In the genomic region with DNA sequence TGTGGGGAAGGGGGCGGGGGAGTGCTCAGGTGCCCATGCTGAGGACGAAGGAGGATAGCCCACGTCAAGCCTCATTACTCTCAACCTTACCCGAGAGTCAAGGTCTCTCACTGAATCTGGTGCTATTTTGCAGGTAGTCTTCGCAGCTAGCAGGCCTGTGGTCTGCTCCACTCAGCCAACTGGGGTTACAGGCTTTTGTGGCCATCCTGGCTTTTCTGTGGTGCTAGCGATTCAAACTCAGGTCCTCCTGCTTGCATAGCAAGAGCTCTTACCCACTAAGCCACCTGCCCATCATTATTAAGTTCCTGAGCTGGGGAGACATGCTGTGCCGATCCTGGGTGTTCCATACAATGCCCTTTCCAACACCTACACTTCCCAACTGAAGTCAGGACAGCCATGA, we compare ENCODE assay signal across 12 mouse cellular contexts. TPM values are rescaled to one million over a fixed set of nuclear protein-coding genes. Genes with fewer than 3 reads are reported as not detected.
DNase-seq lines count a peak whose midpoint lies in the region; ATAC-seq lines count a peak whose summit lies in the region.
"Had no signal": no experiment of that assay in that cellular context is flagged by ENCODE, and none has a peak within 500 bp of the region (broad histone marks: within the 10 kb centered on the region; RNA-seq: fewer than 3 reads in every experiment).

No protein-coding gene starts in this region.

- no peaks in the 10 kb centered on the region for H3K36me3 ChIP-seq in hindbrain, embryonic 10.5 days
- H3K36me3 ChIP-seq in hindbrain, embryonic 12.5 days: no peaks in the 10 kb centered on the region
- H3K36me3 ChIP-seq in midbrain, embryonic 10.5 days: no peaks in the 10 kb centered on the region
- H3K36me3 ChIP-seq in midbrain, embryonic 13.5 days: 0 out of 2 replicates have a peak, but pooled peaks cover 2% of the 10 kb centered on the region
- H3K36me3 ChIP-seq in forebrain, embryonic 12.5 days (replicated peaks): no peaks in the 10 kb centered on the region
- H3K36me3 ChIP-seq in limb, embryonic 10.5 days: no peaks in the 10 kb centered on the region
- H3K36me3 ChIP-seq: embryonic facial prominence, embryonic 12.5 days had no signal

- H3K9me3 ChIP-seq in hindbrain, embryonic 10.5 days: no peaks in the 10 kb centered on the region
- no peaks in the 10 kb centered on the region for H3K9me3 ChIP-seq in hindbrain, embryonic 12.5 days (replicated peaks)
- no peaks in the 10 kb centered on the region for H3K9me3 ChIP-seq in midbrain, embryonic 10.5 days (replicated peaks)
- no peaks in the 10 kb centered on the region for H3K9me3 ChIP-seq in midbrain, embryonic 13.5 days
- no peaks in the 10 kb centered on the region for H3K9me3 ChIP-seq in forebrain, embryonic 12.5 days
- H3K9me3 ChIP-seq in limb, embryonic 10.5 days (replicated peaks): no peaks in the 10 kb centered on the region
- H3K9me3 ChIP-seq: embryonic facial prominence, embryonic 12.5 days had no signal

- no peak overlapping the region for H3K4me3 ChIP-seq in hindbrain, embryonic 10.5 days
- no peak overlapping the region for H3K4me3 ChIP-seq in hindbrain, embryonic 12.5 days
- H3K4me3 ChIP-seq in midbrain, embryonic 10.5 days: no peak overlapping the region
- no peak overlapping the region for H3K4me3 ChIP-seq in midbrain, embryonic 13.5 days (replicated peaks)
- no peak overlapping the region for H3K4me3 ChIP-seq in forebrain, embryonic 12.5 days (replicated peaks)
- no peak overlapping the region for H3K4me3 ChIP-seq in limb, embryonic 10.5 days
- H3K4me3 ChIP-seq: embryonic facial prominence, embryonic 12.5 days had no signal

- no peaks in the 10 kb centered on the region for H3K27me3 ChIP-seq in hindbrain, embryonic 10.5 days (ENCODE audit: insufficient read depth, poor library complexity, severe bottlenecking)
- no peaks in the 10 kb centered on the region for H3K27me3 ChIP-seq in hindbrain, embryonic 12.5 days
- H3K27me3 ChIP-seq in midbrain, embryonic 10.5 days (ENCODE audit: low read depth, poor library complexity, severe bottlenecking): no peaks in the 10 kb centered on the region
- H3K27me3 ChIP-seq in midbrain, embryonic 13.5 days: no peaks in the 10 kb centered on the region
- no peaks in the 10 kb centered on the region for H3K27me3 ChIP-seq in forebrain, embryonic 12.5 days
- H3K27me3 ChIP-seq in limb, embryonic 10.5 days (ENCODE audit: low read depth, poor library complexity, severe bottlenecking): no peaks in the 10 kb centered on the region
- H3K27me3 ChIP-seq: embryonic facial prominence, embryonic 12.5 days had no signal

- ATAC-seq in hindbrain, embryonic 12.5 days (ENCODE audit: low FRiP score): no peak
- no peak for ATAC-seq in midbrain, embryonic 13.5 days
- ATAC-seq in forebrain, embryonic 12.5 days (ENCODE audit: low FRiP score): no peak

- no peak overlapping the region for H3K9ac ChIP-seq in hindbrain, embryonic 12.5 days
- no peak overlapping the region for H3K9ac ChIP-seq in midbrain, embryonic 13.5 days (replicated peaks)
- H3K9ac ChIP-seq in forebrain, embryonic 12.5 days: no peak overlapping the region
- H3K9ac ChIP-seq: embryonic facial prominence, embryonic 12.5 days had no signal

- peaks cover 39% of the 10 kb centered on the region for H3K4me1 ChIP-seq in hindbrain, embryonic 10.5 days (replicated peaks)
- H3K4me1 ChIP-seq in hindbrain, embryonic 12.5 days: peaks cover 32% of the 10 kb centered on the region
- peaks cover 27% of the 10 kb centered on the region for H3K4me1 ChIP-seq in midbrain, embryonic 10.5 days
- H3K4me1 ChIP-seq in midbrain, embryonic 13.5 days (replicated peaks): peaks cover 37% of the 10 kb centered on the region
- peaks cover 20% of the 10 kb centered on the region for H3K4me1 ChIP-seq in forebrain, embryonic 12.5 days
- H3K4me1 ChIP-seq in limb, embryonic 10.5 days: peaks cover 4% of the 10 kb centered on the region
- H3K4me1 ChIP-seq: embryonic facial prominence, embryonic 12.5 days had no signal

- 76% methylated on average over 7 of the region's 7 CpGs for WGBS in hindbrain, embryonic 10.5 days
- WGBS in hindbrain, embryonic 12.5 days: 67% methylated on average over 7 of the region's 7 CpGs
- WGBS in midbrain, embryonic 10.5 days: 78% methylated on average over 7 of the region's 7 CpGs
- 68% methylated on average over 7 of the region's 7 CpGs for WGBS in midbrain, embryonic 13.5 days
- WGBS in forebrain, embryonic 12.5 days: 73% methylated on average over 7 of the region's 7 CpGs
- 79% methylated on average over 7 of the region's 7 CpGs for WGBS in limb, embryonic 10.5 days

- H3K27ac ChIP-seq in hindbrain, embryonic 10.5 days: peak overlapping the region; percentile 66; the same call in 1 of the 2 replicates
- no peak overlapping the region for H3K27ac ChIP-seq in hindbrain, embryonic 12.5 days
- 0 out of 2 replicates have a peak overlapping the region, but pooled peaks have one; percentile 49 for H3K27ac ChIP-seq in midbrain, embryonic 10.5 days (replicated peaks)
- H3K27ac ChIP-seq in midbrain, embryonic 13.5 days: no peak overlapping the region
- 0 out of 2 replicates have a peak overlapping the region, but pooled peaks have one; percentile 2 for H3K27ac ChIP-seq in forebrain, embryonic 12.5 days
- H3K27ac ChIP-seq in limb, embryonic 10.5 days: peak overlapping the region; percentile 61; the same call in 1 of the 2 replicates
- H3K27ac ChIP-seq: embryonic facial prominence, embryonic 12.5 days had no signal

- no peak for DNase-seq in hindbrain, embryonic 10.5 days (ENCODE audit: low spot score)
- DNase-seq in midbrain, embryonic 10.5 days (ENCODE audit: low spot score): no peak
- no peak for DNase-seq in limb, embryonic 10.5 days (ENCODE audit: low spot score)
- DNase-seq in frontal cortex, postnatal 36 days (ENCODE audit: low spot score in 2 of 2): no peak
- DNase-seq in spleen, postnatal 10 days (ENCODE audit: low spot score in 2 of 2): no peak
- DNase-seq: gastrocnemius, postnatal 25 days; right cerebral cortex, adult 18-20 months; thymus, postnatal 25 days had no signal

- no peak overlapping the region for H3K4me2 ChIP-seq in hindbrain, embryonic 12.5 days (replicated peaks)
- no peak overlapping the region for H3K4me2 ChIP-seq in midbrain, embryonic 13.5 days (replicated peaks)
- no peak overlapping the region for H3K4me2 ChIP-seq in forebrain, embryonic 12.5 days
- H3K4me2 ChIP-seq: embryonic facial prominence, embryonic 12.5 days had no signal

RNA-seq across cellular contexts. Expression of a gene that starts 55.7 kb away (rescaled TPM):
- polyA plus RNA-seq in hindbrain, embryonic 10.5 days (2016; fragmentation: Nextera tagmentation; extraction: Ambion mirVana): 9.0 and 13.4 TPM in 2 replicates
- polyA plus RNA-seq in hindbrain, embryonic 12.5 days (2016; fragmentation: Nextera tagmentation; extraction: Ambion mirVana): 21.3 and 22.2 TPM in 2 replicates
- 9.2 and 11.2 TPM in 2 replicates for polyA plus RNA-seq in midbrain, embryonic 10.5 days (2016; fragmentation: Nextera tagmentation; extraction: Ambion mirVana)
- 27.9 and 28.5 TPM in 2 replicates for polyA plus RNA-seq in midbrain, embryonic 13.5 days (2015; fragmentation: Nextera tagmentation; extraction: Ambion mirVana)
- 20.4 and 21.1 TPM in 2 replicates for polyA plus RNA-seq in forebrain, embryonic 12.5 days (2016; fragmentation: Nextera tagmentation; extraction: Ambion mirVana)
- 4.9 and 6.5 TPM in 2 replicates for polyA plus RNA-seq in limb, embryonic 10.5 days (2016; fragmentation: Nextera tagmentation; extraction: Ambion mirVana)

Comparison
In these comparisons a context has a peak if more than half of its experiments do, and no peak if none do; other contexts are left out.
1. H3K27ac ChIP-seq: peak in hindbrain, embryonic 10.5 days (single experiment), midbrain, embryonic 10.5 days (single experiment), forebrain, embryonic 12.5 days (single experiment) and limb, embryonic 10.5 days (single experiment); none in hindbrain, embryonic 12.5 days (single experiment) and midbrain, embryonic 13.5 days (single experiment).